In the genomic region with DNA sequence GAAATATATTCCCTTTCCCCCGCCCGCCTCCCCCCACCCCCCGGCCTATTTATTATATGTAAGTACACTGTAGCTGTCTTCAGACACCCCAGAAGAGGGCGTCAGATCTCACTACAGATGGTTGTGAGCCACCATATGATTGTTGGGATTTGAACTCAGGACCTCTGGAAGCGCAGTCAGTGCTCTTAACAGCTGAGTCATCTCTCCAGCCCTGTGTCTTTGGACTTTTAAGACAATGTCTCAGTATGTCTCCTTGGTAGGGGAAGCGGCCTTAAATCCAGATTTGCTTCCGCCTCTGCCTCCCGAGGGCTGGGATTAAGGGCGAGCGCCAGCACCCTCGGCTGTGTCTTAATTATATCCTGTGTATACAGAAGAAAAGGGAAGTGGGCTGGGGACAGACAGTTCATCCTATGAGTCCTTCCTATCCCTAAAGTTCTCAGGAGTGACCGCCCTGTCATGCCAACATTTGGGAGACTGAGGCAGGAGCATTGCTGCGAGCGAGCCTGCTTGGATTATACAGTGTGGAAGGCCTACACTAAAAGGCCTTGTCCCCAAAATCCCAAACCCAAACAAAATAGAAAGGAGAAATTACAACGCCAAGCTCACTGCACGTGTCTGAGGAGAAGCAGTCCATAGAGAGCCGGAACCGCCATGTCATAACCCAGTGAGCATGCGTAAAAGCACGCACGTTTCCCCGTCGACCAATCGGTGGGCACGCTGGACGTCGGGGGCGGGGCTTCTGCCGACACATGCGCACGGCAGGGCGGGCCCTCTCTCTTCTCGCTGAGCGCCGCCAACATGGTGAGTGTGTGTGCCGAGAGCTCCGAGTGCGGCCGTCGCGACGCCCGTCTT, we compare ENCODE assay signal across 8 mouse cellular contexts. TPM values are rescaled to one million over a fixed set of nuclear protein-coding genes. Genes with fewer than 3 reads are reported as not detected.
DNase-seq lines count a peak whose midpoint lies in the region; ATAC-seq and TF ChIP-seq lines count a peak whose summit lies in the region.

A gene (plus strand): TSS at position 704 of the 852 bp plus-strand sequence.

- peak within 1 kb of the TSS; percentile 81 for H3K4me2 ChIP-seq in embryonic facial prominence, embryonic 15.5 days (replicated peaks)
- H3K4me2 ChIP-seq in kidney, embryonic 15.5 days = peak within 1 kb of the TSS; percentile 90

- peak; percentile 97 for ATAC-seq in embryonic facial prominence, embryonic 15.5 days (ENCODE audit: insufficient number of reproducible peaks, low FRiP score, low TSS enrichment, low read depth)
- peak; percentile 96 for ATAC-seq in kidney, embryonic 15.5 days (replicated peaks; ENCODE audit: low FRiP score)
- peak; percentile 95 for ATAC-seq in monocyte, adult 5-6 weeks (replicated peaks; ENCODE audit: insufficient number of reproducible peaks, low FRiP score, low TSS enrichment, poor library complexity, severe bottlenecking)

- 3% methylated on average over 43 of the region's 43 CpGs for WGBS in bone marrow, adult 2 months
- 4% methylated on average over 43 of the region's 43 CpGs for WGBS in embryonic facial prominence, embryonic 15.5 days
- 4% methylated on average over 43 of the region's 43 CpGs for WGBS in kidney, embryonic 15.5 days

- peak within 1 kb of the TSS; percentile 81 for H3K4me3 ChIP-seq in bone marrow, adult 2 months (replicated peaks; ENCODE audit: control insufficient read depth, low read depth, low read length)
- peak within 1 kb of the TSS; percentile 91 for H3K4me3 ChIP-seq in embryonic facial prominence, embryonic 15.5 days (replicated peaks)
- peak within 1 kb of the TSS; percentile 97 for H3K4me3 ChIP-seq in kidney, embryonic 15.5 days (replicated peaks)

- H3K27ac ChIP-seq in bone marrow, adult 2 months (ENCODE audit: control insufficient read depth, insufficient read depth, low read depth, low read length, poor library complexity) = peak within 1 kb of the TSS; percentile 80
- peak within 1 kb of the TSS; percentile 84 for H3K27ac ChIP-seq in embryonic facial prominence, embryonic 15.5 days (replicated peaks)
- H3K27ac ChIP-seq in kidney, embryonic 15.5 days = peak within 1 kb of the TSS; percentile 89

- no peaks in the 10 kb centered on the region for H3K9me3 ChIP-seq in embryonic facial prominence, embryonic 15.5 days (replicated peaks)
- H3K9me3 ChIP-seq in kidney, embryonic 15.5 days (replicated peaks) = no peaks in the 10 kb centered on the region

- TF ChIP-seq POLR2A in bone marrow, adult 2 months (IDR thresholded peaks at IDR 0.05; ENCODE audit: borderline replicate concordance, control insufficient read depth, low read depth, low read length) = peak; percentile 95

- H3K4me1 ChIP-seq in bone marrow, adult 2 months (ENCODE audit: control insufficient read depth, insufficient read depth, low read length) = peaks cover 3% of the 10 kb centered on the region
- H3K4me1 ChIP-seq in embryonic facial prominence, embryonic 15.5 days = peaks cover 23% of the 10 kb centered on the region
- H3K4me1 ChIP-seq in kidney, embryonic 15.5 days = peaks cover 27% of the 10 kb centered on the region

- peak within 1 kb of the TSS; percentile 93 for H3K9ac ChIP-seq in embryonic facial prominence, embryonic 15.5 days
- H3K9ac ChIP-seq in kidney, embryonic 15.5 days = peak within 1 kb of the TSS; percentile 97

- peaks cover 37% of the 10 kb centered on the region for H3K36me3 ChIP-seq in embryonic facial prominence, embryonic 15.5 days
- H3K36me3 ChIP-seq in kidney, embryonic 15.5 days = peaks cover 37% of the 10 kb centered on the region

- no peak for TF ChIP-seq CTCF in bone marrow, adult 2 months (IDR thresholded peaks at IDR 0.05; ENCODE audit: control insufficient read depth, insufficient read depth, low read length)

- no peaks in the 10 kb centered on the region for H3K27me3 ChIP-seq in embryonic facial prominence, embryonic 15.5 days
- no peaks in the 10 kb centered on the region for H3K27me3 ChIP-seq in kidney, embryonic 15.5 days

- DNase-seq in 416B (ENCODE audit: low read depth) = peak; percentile 96
- DNase-seq in heart, adult 9 months (ENCODE audit: low spot score in 2 of 2) = peak; percentile 98
- peak; percentile 99 for DNase-seq in liver
- DNase-seq in spleen, postnatal 4 days (ENCODE audit: low spot score in 2 of 2) = peak; percentile 99 to 100

RNA-seq across cellular contexts. Expression of the gene that starts here (rescaled TPM):
- 844 and 1,026 TPM in 2 replicates for polyA plus RNA-seq in bone marrow, adult 2 months (2011; ENCODE audit: insufficient read depth, insufficient read length, low replicate concordance, missing spikeins)
- 799 and 857 TPM in 2 replicates for polyA plus RNA-seq in embryonic facial prominence, embryonic 15.5 days (2015; fragmentation: Nextera tagmentation; extraction: Ambion mirVana)
- 783 and 843 TPM in 2 replicates for polyA plus RNA-seq in kidney, embryonic 15.5 days (2015; fragmentation: Nextera tagmentation; extraction: Ambion mirVana)
- 831 to 988 TPM (median 903 TPM) in 3 replicates for total RNA-seq in monocyte, adult 5-6 weeks (2017)

Comparison
In these comparisons a context has a peak if more than half of its experiments do, and no peak if none do; other contexts are left out.
1. Peak in every context shown above with its lines: DNase-seq, ATAC-seq, H3K4me3 ChIP-seq and H3K27ac ChIP-seq.